Mouse (Mus musculus): ENCODE data around the gene Ugt1a6b.
A peak's percentile ranks its signal among the peaks of the same experiment; 100 is the strongest.

The Ugt1a6b gene

DNA sequence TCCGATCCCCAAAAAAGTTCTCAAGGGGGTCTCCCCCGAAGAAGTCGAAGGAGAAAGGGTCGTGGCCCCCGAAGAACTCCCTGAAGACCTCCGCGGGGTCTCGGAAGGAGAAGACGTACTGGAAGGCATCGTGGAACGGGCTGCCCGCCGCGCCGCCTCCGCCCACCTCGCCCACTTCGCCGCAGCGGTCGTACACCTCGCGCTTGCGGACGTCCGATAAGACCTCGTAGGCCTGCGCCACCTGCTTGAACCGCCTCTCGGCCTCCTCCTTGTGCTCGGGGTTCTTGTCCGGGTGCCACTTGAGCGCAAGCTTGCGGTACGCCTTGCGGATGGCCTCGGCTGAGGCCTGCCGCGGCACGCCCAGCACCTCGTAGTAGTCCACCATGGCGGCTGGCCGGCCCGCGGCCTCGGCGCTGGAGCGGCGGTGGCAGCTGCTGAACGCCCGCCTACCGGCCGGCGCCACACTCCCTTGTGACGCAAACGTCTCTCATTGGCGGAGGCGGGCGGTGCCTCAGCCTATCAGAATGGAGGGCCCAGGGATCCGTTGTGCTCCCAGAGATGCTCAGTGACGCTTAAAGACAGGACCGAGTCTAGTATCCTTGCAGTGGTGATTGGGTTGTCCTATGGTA lies 102.4 kb downstream of the Ugt1a6b start, which contains the start of gene Dnajb3:
Gene Dnajb3 (minus strand): TSS at position 489 of the 629 bp plus-strand sequence.
- peak; percentile 89 for DNase-seq

DNA sequence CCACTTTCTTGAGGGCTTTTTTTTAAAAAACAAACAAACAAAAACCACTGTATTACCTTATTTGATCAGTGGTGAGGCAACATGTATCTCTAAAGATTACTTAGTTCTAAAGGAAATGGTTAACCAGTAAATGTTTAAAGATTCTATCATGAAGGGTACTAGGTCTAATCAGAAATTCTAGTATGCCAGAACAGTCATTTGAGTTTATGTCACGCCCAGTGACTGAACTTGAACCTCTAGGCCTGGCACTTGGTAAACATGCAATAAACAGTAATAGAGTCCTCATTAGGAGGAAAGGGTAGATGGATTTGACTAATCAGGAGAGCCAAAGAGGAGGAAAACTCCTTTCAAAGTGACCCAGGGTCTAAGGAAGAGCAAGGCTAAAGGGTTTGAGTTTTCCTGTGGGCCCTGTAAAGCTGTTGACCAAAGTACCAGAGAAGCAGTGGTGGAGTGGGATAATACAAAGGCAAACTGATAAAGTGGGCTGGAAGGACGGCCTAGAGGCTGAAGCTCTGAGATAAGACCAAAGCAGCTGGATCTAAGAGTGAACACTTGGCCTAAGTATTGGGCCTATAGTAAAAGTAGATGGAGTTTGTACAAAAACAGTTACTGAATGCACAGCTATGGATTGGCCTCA lies 103.9 kb downstream of the Ugt1a6b start:
- no peak for DNase-seq

DNA sequence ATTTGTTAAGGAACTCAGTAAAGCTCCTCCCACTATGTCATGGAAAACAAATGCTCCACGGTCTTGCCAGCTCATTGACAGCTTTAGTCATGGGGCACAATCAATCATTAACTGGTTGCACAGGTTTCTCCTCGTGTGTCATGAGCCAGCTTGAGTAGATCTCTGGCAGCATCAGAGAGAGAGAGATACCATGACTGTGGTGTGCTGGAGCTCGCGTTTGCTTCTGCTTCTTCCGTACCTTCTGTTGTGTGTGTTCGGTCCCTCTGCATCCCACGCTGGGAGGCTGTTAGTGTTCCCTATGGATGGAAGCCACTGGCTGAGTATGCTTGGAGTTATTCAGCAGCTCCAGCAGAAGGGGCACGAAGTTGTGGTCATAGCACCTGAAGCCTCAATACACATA lies 108.8 kb downstream of the Ugt1a6b start, which contains the start of gene Ugt1a1:
Gene Ugt1a1 (plus strand): TSS at position 148 of the 400 bp plus-strand sequence.
- no peak for DNase-seq

DNA sequence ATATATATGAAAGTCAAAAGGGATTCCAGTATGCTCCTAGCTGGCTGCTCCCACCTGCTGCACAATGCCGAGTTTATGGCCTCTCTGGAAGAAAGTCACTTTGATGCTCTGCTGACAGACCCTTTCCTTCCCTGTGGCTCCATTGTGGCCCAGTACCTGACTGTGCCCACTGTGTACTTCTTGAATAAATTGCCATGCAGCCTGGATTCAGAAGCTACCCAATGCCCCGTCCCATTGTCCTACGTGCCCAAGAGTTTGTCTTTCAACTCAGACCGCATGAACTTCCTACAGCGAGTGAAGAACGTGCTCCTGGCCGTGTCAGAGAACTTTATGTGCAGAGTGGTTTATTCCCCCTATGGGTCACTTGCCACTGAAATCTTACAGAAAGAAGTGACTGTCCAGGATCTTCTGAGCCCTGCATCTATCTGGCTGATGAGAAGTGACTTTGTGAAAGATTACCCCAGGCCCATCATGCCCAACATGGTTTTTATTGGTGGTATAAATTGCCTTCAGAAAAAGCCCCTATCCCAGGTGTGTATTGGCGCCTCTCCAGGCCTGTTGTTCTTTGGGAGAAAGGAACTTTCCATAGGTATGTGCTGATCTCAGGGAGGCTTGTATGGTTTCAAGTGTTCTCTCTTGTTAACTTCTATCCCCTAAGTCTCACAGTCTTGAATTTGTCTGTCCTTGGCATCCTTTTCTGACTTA lies 109.4 kb downstream of the Ugt1a6b start:
- no peak for DNase-seq

DNA sequence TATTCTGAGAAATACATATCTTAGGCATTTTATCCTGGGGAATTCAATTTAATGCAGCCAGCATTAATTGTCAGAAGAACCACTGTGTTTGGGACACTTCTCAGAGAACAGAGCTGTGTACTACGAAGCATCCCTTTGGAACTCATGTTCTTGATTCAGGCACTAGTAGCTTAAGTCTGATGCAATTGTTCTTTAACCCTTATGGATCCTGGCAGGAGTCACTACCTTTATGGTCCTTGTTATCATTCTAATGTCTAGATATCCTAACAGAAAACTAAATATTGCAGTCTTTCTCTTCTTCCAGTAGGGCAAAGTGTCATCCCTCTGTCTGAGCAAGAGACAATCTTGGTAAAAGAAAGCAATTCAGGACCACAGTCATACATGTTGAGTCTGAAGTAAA lies 110.0 kb downstream of the Ugt1a6b start:
- DNase-seq: no peak

DNA sequence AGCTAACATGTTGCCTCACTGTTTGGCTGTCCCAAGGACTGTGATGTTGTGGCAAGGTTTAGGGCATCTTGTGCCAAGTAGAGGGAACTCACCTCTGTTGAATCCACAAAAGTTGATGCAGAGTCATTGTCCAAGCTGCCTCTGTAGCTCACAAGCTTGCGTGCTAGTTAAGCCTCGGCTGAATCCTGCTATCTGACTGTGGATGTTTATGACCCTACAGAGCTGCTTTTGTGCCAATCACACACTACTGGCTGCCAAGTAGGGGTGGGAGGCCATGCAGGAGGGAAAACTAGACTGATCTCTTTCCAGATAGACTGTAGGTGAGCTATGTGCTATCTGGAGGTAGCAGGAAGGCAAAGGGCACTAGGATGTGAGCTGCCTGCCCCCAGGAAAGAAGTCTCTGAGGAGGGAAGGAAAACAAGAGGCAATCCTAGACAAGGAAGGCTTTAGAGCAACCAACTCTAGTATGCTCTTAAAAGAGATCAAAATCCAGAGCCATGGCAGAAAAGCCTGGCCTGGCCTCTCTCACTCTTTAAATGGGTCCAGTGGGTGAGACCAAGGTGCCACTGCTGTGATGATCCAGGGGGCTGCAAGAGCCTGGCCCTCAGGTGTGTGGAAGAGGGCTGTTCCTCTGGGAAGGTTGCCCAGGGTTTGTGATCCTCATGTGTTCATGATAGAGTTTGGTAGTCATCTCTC lies 110.9 kb downstream of the Ugt1a6b start:
- DNase-seq: no peak

DNA sequence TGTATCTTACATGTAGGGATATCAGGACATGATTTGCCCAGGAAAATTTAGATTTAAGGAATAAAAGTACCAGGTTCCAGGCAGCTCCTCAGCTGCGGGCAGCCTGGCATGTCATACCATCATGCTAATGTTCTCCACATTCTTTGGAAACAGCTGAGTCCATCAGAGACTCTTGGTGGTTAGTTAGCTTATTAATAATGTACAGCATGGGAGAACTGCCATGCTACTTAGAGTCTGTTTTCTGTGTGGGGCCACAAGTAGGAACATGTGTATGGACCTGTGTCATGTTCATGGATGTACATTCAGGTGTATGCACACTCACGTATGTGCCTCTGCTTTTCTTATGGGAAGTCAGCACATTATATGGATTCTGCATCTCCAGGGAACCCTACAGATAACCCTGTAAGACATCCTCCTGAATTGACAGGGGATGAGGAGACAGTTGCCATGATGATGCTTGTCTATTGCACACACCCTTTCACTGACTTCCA lies 111.5 kb downstream of the Ugt1a6b start:
- DNase-seq: no peak

DNA sequence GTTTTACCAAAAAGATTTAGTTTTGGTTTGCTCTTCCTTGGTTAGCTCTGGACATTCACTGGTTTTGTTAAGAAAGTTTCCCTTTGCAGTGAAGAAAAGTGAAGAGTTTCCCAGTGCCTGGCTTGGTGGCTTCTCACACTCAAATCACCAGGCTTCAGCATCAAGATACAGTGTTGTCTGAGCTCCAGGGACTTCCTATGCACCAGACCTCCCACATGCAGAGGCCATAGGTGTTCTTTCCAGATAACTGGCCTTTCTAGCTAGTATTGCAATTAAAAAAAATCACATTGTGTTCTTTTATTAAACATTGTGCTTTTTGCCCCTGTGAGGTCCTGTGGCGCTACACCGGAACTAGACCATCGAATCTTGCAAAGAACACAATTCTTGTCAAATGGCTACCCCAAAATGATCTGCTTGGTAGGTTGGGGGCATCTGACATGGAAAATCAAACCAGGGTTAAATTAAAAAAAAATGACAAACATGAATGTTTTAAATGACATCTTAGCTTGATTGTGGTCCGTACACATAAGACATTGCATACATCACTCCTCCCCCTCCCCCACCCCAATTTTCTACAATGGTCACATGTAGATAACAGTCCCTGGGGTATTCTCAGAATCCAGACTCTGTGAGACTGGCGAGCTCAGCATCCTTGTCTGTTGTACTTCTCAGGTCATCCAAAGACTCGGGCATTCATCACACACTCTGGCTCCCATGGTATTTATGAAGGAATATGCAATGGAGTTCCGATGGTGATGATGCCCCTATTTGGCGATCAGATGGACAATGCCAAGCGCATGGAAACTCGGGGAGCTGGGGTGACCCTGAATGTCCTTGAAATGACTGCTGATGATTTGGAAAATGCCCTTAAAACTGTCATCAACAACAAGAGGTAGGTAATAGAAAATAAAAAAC lies 112.7 kb downstream of the Ugt1a6b start:
- no peak for DNase-seq

DNA sequence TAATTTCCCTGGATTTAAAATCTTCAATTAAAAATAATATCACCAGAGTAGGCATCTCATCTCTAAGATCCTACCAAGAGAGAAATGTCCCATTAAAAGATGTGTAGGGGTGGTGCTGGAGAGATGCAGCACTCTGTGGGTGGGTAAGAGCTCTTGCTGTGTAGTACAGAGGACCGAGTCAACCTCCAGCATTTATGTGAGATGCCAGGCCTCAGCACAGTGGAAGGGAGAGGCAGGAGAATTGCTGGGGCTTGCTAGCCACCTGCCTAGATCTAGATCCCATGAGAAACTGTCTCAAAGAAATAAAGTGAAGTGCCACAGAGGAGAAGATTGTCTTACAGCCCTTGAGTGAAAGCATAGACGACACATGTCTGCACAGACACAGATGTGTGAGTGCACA lies 113.5 kb downstream of the Ugt1a6b start:
- no peak for DNase-seq

DNA sequence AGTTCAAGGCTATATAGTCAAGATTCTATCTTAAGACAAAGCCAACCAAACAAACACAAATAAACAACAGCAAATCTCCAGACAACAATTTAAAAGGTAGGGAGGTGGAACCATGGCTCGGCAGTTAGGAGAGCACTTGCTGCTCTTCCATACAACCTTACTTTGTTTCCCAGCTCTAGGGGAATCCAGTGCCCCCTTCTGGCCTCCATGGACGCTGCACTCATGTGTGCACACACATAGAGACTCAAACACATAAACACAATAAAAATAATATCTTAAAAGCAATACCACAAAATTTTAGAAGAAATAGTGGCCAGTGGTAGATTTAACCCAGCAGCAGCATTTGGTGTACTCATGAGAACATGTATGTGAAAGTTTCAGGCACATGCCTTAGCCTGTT lies 114.1 kb downstream of the Ugt1a6b start:
- DNase-seq: no peak

DNA sequence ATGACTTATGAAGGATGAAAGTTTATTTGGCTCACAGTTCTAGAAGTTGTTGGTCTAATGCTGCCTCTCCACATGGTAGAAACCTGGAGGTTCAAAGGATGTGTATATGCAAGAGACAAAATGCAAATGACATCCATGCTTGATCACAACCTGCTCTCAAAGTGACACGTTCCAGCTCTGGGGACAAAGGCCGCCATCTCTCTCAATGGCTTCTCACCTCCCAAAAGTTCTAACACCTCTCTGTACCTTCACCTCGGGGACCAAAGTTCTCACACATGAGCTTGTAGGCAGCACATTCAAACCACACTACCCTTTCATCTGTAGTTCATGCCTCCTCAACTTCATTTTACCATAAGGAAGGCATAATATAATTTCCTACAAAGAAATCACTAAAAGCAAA lies 114.5 kb downstream of the Ugt1a6b start:
- no peak for DNase-seq

DNA sequence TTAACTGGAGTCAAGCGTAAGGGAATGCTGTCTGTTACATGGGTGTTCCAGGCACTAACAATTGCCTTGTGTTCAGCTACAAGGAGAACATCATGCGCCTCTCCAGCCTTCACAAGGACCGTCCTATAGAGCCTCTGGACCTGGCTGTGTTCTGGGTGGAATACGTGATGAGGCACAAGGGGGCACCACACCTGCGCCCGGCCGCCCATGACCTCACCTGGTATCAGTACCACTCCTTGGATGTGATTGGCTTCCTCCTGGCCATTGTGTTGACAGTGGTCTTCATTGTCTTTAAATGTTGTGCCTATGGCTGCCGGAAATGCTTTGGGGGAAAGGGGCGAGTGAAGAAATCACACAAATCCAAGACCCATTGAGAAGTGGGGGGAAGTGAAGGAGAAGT lies 115.0 kb downstream of the Ugt1a6b start:
- no peak for DNase-seq

DNA sequence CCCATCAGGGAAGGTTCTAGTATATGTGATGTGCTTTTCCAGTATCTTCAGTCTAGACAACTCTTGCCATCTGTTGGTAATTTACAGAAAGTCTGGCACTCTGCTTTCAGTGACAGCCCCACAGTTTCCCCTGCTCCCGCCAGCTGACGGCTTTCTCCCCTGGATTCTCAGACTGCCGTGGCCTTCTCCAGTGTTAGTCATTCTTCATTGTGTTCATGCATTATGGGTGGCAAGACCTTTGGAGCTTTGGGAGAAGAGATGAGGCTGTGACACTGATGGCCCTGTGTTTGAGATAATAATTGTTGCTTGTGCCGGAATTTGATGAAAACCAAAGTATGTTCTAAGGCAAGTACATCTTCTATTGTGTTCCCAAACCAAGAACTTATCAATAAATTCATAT lies 115.5 kb downstream of the Ugt1a6b start:
- DNase-seq: no peak

DNA sequence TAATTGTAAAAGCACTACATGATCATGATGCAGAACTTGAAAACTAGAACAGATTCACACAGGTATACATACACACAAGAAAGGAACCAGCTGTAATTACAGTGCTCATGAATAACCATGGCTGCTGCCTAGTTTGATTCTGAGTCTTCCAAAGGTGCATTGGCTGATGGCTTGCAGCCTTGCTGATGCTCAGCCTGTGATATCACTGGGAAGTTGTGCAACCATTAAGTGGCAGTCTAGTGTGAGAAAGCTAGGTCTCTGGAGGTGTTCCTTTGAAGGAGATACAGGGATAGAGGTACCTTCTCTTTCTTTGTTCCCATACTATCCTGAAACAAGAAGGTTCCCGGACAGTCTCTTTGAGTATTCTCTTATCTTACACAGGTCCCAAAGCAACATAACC lies 116.0 kb downstream of the Ugt1a6b start:
- DNase-seq: no peak

DNA sequence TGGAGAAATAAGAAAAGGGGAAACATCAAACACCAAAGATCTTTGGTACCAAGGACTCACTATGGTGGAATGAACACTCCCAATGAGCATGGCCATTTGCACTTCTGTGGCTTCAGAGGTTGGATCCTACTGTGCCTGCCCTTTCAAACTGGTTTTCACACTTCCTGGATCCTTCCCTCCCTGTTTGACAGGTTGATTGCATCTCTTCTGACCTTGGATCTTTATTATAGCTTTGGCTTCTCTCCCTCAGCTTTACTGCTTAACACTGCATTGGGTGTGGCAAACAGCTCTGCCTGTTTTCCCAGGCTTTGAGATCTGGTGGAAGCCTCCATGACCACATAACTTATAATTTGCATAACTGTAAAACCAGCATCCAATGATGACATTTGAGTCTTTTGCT lies 117.3 kb downstream of the Ugt1a6b start:
- peak; percentile 5 for DNase-seq

DNA sequence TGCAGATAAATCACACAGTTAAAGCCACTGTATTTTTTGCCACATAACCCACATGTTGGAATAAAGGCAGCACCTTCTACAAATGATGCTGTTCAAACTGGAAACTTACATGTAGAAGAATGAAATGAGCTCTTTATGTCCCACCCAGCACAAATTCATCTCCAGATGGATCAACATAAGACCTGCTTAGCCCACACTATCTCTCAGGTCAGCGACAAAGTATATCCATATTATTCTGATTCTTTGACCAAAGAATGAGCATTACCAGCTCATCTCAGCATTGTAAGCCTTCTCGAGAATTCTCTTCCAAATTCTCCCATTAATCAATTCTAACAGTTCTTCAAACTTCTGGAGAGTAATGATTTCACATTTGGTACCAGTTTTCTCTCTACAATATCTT lies 119.2 kb downstream of the Ugt1a6b start:
- DNase-seq: no peak

DNA sequence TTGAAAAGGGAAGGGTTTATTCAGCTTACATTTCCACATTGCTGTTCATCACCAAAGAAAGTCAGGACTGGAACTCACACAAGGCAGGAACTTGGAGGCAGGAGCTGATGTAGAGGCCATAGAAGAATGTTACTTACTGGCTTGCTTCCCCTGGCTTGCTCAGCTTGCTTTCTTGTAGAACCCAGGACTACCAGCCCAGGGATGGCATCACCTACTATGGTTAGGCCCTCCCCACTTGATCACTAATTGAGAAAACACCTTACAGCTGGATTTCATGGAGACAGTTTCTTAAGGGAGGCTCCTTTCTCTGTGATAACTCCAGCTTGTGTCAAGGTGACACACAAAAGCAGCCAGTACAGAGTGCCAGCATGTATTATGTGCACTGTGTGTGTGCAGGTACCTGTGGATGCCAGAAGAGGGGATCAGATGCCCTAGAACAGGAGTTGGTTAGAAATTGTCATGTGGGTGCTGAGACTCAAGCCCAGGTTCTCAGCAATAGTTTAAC lies 120.0 kb downstream of the Ugt1a6b start:
- peak; percentile 4 for DNase-seq

DNA sequence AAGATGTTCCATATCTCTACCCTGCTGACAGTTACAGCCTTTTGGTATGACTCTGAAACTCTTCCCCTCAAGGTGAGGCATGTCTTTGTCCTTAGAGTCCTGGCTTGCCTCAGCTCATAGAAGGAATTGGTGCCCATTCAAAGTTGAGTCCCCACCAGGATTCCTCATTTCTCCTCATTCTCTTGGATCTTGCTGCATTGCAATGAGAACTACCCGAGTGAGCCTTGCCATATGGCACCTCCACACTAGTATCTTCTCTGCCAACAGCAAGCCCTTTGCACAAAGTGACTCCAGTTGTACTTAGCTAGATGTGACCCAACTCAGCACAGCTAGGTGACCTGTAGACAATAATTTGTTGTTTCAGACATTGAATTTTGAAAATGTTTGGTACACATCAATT lies 120.5 kb downstream of the Ugt1a6b start:
- DNase-seq: peak; percentile 3

DNA sequence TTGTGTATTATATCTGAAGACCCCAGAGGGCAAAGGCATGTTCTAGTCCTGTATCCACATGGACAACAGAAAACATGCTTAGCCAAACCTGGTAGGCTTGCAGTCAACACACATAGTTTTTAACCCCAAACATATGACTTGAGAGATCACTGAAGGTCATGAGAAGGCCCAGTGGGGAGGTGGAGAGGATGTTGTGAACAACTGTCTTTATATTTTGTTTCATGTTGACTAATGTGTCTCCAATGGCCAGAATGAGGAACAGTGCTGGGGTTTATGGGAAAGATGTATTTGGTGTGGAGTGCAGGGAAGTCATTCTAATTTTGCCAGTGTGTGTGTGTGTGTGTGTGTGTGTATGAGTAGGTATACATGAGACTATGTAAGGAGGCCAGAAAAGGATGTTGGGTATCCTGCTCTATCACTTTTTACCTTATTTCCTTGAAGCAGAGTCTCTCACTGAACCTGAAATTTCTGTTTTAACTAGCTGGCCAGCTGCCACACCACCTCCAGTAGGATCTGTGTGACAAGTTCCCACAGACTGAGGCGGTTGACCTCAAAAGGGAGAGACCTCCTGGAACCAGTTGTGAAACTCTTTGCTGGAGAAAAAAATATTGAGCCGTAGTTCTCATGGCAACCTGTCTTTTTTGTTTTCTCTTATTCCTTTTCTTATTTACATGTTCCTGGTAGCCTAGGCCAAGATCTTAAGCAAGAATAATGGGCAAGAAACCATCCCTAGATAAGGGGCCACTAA lies 121.2 kb downstream of the Ugt1a6b start:
- DNase-seq: peak; percentile 3

DNA sequence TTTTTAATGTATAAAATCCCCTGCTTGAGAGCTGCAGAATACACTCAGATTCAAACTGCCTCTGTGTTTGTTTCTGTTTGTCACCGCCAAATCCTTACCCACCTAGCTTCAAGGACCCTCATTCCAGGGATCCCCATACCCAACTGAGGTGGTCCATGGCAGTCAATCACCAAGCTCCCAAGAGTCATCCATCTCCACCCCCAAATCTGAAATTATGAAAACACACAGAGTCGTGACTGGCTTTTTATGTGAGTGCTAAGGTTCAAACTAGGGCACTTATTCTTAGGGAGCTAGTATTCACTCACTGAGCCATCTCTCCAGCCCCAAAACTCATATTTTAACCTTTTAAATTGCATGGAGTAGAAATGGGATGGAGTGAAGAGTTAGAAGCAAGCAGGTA lies 122.2 kb downstream of the Ugt1a6b start:
- peak; percentile 2 for DNase-seq

DNA sequence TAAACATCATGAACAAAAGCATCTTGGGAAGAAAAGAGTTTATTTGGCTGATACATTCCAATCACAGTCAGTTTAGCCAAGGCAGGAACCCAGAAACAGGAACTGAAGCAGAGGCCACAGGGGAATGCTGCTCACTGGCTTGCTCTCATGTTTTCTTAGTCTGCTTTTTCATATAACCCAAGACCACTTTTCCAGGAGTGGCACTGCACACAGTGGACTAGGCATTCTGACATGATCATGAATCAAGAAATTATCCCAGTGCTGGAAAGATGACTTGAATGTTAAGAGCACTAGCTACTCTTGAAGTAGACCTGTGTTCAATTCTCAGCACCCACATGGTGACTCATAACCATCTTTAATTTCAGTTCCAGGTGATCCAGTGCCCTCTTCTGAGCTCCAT lies 122.7 kb downstream of the Ugt1a6b start:
- DNase-seq: peak; percentile 2
